Mouse (Mus musculus) liver, embryonic 14.5 days (tissue): ENCODE results near the gene Fam84a. TPM values are rescaled to one million over a fixed set of nuclear protein-coding genes. Genes with fewer than 3 reads are reported as not detected.

Experiments
- ATAC-seq: fragments of 200-750 bp; cut with Nextera tagmentation; 2 replicates; pipeline ENCODE4 v1.8.0; 2017; ENCODE audit warnings: moderate number of reproducible peaks, mild to moderate bottlenecking, moderate library complexity; ENCODE audit not compliant: insufficient read depth
- DNase-seq, 3 experiments: peaks; one replicate each; pipeline ENCODE4 v3.0.0-alpha.2; 2012 to 2013; ENCODE audit warnings: low read depth in 3 of 3, low spot score in 3 of 3
- H3K27ac ChIP-seq: fragments of 300-500 bp; sonication (generic); 2 replicates; pipeline ENCODE4 v1.5.1; 2014; ENCODE audit warnings: moderate library complexity, mild to moderate bottlenecking, control low read depth, inconsistent platforms
- H3K27me3 ChIP-seq: fragments of 300-500 bp; sonication (generic); 2 replicates; pipeline ENCODE4 v1.6.1; 2014; ENCODE audit warnings: mild to moderate bottlenecking, low read length, moderate library complexity; ENCODE audit not compliant: control insufficient read depth, insufficient read depth
- H3K36me3 ChIP-seq: fragments of 300-500 bp; sonication (generic); replicated peaks from 2 replicates; pipeline ENCODE4 v1.6.1; 2014; ENCODE audit warnings: low read depth; ENCODE audit not compliant: control insufficient read depth, insufficient read depth
- H3K4me1 ChIP-seq, 2 experiments: fragments of 200-500 bp in 1 of 2; fragments of 300-500 bp in 1 of 2; sonication (generic) in 1 of 2; replicated peaks; 2 replicates each; pipeline ENCODE4 v1.6.1; 2012 to 2014; ENCODE audit warnings: antibody characterized with exemption in 1 of 2, inconsistent platforms in 1 of 2, low read length in 1 of 2; ENCODE audit not compliant: control insufficient read depth in 2 of 2, insufficient read depth in 2 of 2
- H3K4me2 ChIP-seq: fragments of 300-500 bp; sonication (generic); 2 replicates; pipeline ENCODE4 v1.6.1; 2014; ENCODE audit warnings: low read depth, mild to moderate bottlenecking, control low read depth, moderate library complexity
- H3K4me3 ChIP-seq, 2 experiments: fragments of 200-500 bp in 1 of 2; fragments of 300-500 bp in 1 of 2; sonication (generic) in 1 of 2; 2 replicates each; pipeline ENCODE4 v1.5.1; 2012 to 2014; ENCODE audit warnings: low read depth in 2 of 2, low read length in 2 of 2, mild to moderate bottlenecking in 2 of 2, control low read depth in 1 of 2, inconsistent platforms in 1 of 2, moderate library complexity in 1 of 2; ENCODE audit not compliant: insufficient read depth in 1 of 2
- H3K9ac ChIP-seq: fragments of 300-500 bp; sonication (generic); replicated peaks from 2 replicates; pipeline ENCODE4 v1.6.1; 2014; ENCODE audit warnings: mild to moderate bottlenecking, control low read depth, moderate library complexity
- H3K9me3 ChIP-seq: fragments of 300-500 bp; sonication (generic); 2 replicates; pipeline ENCODE4 v1.6.1; 2016; ENCODE audit warnings: low read length, mixed read lengths; ENCODE audit not compliant: control insufficient read depth
- CTCF ChIP-seq: IDR thresholded peaks from 2 replicates; pipeline ENCODE4 v1.5.1; 2016; ENCODE audit warnings: antibody characterized with exemption, low read depth, control low read depth
- EP300 ChIP-seq: IDR thresholded peaks from 2 replicates; pipeline ENCODE4 v1.6.1; 2016; ENCODE audit warnings: antibody characterized with exemption, low read depth
- WGBS: fragments of 180-500 bp; shearing (Covaris S2); extraction: QIAGEN DNeasy Blood & Tissue Kit; methylation state at CpG from one replicate; pipeline ENCODE4 v1.1.7; 2014; ENCODE audit not compliant: insufficient replicate concordance; 5-methylcytosine and 5-hydroxymethylcytosine counted together
- polyA plus RNA-seq, 2 experiments: library from polyadenylated mRNA; depleted of rRNA in 1 of 2; stranded (reverse) in 1 of 2; unstranded in 1 of 2; fragments of >200 nt; fragmentation: Nextera tagmentation in 1 of 2; extraction: Ambion mirVana in 1 of 2; gene quantifications; 2 replicates each; pipeline versions ENCODE4 v1.2.1 to v1.2.3; 2012 to 2014

Gene Fam84a
- polyA plus RNA-seq, 2 experiments = 0.47 to 0.79 TPM

- Histone ChIP-seq H3K27ac (no peak overlapping the region), H3K36me3 (no peaks in the 10 kb centered on the region), H3K4me2 (peak overlapping the region; percentile 53), H3K9ac (no peak overlapping the region), H3K9me3 (no peaks in the 10 kb centered on the region), H3K4me1 (no peaks in the 10 kb centered on the region), H3K4me3 (peak overlapping the region; percentile 26 to 34; a peak in 3 of 4 replicates), H3K27me3 (peaks cover 38% of the 10 kb centered on the region)
- DNase-seq (no peak), ATAC-seq (no peak)
- WGBS = 2% methylated on average over 14 of the region's 14 CpGs
- TF ChIP-seq CTCF (no peak), EP300 (no peak)
Observed at GRCm38 (mm10) chr12:14152426-14152825, 572 bp upstream of the Fam84a start.

- ATAC-seq (no peak), DNase-seq (no peak)
- H3K27ac ChIP-seq = no peak overlapping the region
- no peaks in the 10 kb centered on the region for H3K4me1 ChIP-seq
- H3K4me2 ChIP-seq = peak overlapping the region; percentile 53
- H3K9ac ChIP-seq = no peak overlapping the region
- no peaks in the 10 kb centered on the region for H3K36me3 ChIP-seq
- H3K9me3 ChIP-seq = no peaks in the 10 kb centered on the region
- peak overlapping the region; percentile 23 to 37; a peak in 3 of 4 replicates for H3K4me3 ChIP-seq
- 8% methylated on average over 19 of the region's 19 CpGs for WGBS
- TF ChIP-seq EP300 (no peak), CTCF (no peak)
- peaks cover 38% of the 10 kb centered on the region for H3K27me3 ChIP-seq
Observed at GRCm38 (mm10) chr12:14150936-14151631, 770 bp downstream of the Fam84a start.

- no peak for ATAC-seq
- H3K27me3 ChIP-seq = peaks cover 38% of the 10 kb centered on the region
- TF ChIP-seq EP300 (no peak), CTCF (no peak)
- H3K4me2 ChIP-seq = peak overlapping the region; percentile 43
- WGBS = 1% methylated on average over 20 of the region's 20 CpGs
- H3K4me3 ChIP-seq = peak overlapping the region; percentile 1 to 31; a peak in 2 of 4 replicates
- H3K27ac ChIP-seq = no peak overlapping the region
- DNase-seq = no peak
- H3K9me3 ChIP-seq = no peaks in the 10 kb centered on the region
- H3K4me1 ChIP-seq = no peaks in the 10 kb centered on the region
- H3K36me3 ChIP-seq = no peaks in the 10 kb centered on the region
- H3K9ac ChIP-seq = no peak overlapping the region
Observed at GRCm38 (mm10) chr12:14150568-14150909, 1.3 kb downstream of the Fam84a start.

GRCm38 (mm10) chr12:14149843-14150567, 1.8 kb downstream of the Fam84a start:
- no peak overlapping the region for H3K27ac ChIP-seq
- H3K36me3 ChIP-seq = no peaks in the 10 kb centered on the region
- no peak for DNase-seq
- under 1% methylated on average over 59 of the region's 59 CpGs for WGBS
- TF ChIP-seq CTCF (peak; percentile 51), EP300 (no peak)
- no peak; the same call in 1 of the 2 replicates for ATAC-seq
- H3K4me2 ChIP-seq = peak overlapping the region; percentile 43
- no peaks in the 10 kb centered on the region for H3K9me3 ChIP-seq
- no peaks in the 10 kb centered on the region for H3K4me1 ChIP-seq
- H3K9ac ChIP-seq = no peak overlapping the region
- peaks cover 38% of the 10 kb centered on the region for H3K27me3 ChIP-seq
- peak overlapping the region; percentile 1 to 31; a peak in 3 of 4 replicates for H3K4me3 ChIP-seq

GRCm38 (mm10) chr12:14149022-14149842, 2.6 kb downstream of the Fam84a start:
- no peak for DNase-seq
- no peak for TF ChIP-seq EP300
- no peak for TF ChIP-seq CTCF
- ATAC-seq = no peak
- H3K9me3 ChIP-seq = no peaks in the 10 kb centered on the region
- 5% methylated on average over 27 of the region's 27 CpGs for WGBS
- H3K4me3 ChIP-seq = no peak overlapping the region
- no peaks in the 10 kb centered on the region for H3K4me1 ChIP-seq
- peak overlapping the region; percentile 43 for H3K4me2 ChIP-seq
- no peaks in the 10 kb centered on the region for H3K36me3 ChIP-seq
- H3K27ac ChIP-seq = no peak overlapping the region
- no peak overlapping the region for H3K9ac ChIP-seq
- peaks cover 38% of the 10 kb centered on the region for H3K27me3 ChIP-seq
